Mouse (Mus musculus) neural tube, embryonic 12.5 days (tissue): ENCODE data around the gene Wrnip1. TPM values are rescaled to one million over a fixed set of nuclear protein-coding genes. Genes with fewer than 3 reads are reported as not detected.
"Not testable (repeated sequence)": the region's sequence is repeated elsewhere in the genome, so short reads cannot be mapped to it uniquely, and the experiment has no call there.

ENCODE experiments used
- ATAC-seq: fragments of 200-750 bp; cut with Nextera tagmentation; 2 replicates; pipeline ENCODE4 v1.8.0; 2017; ENCODE audit warnings: low read depth, mild to moderate bottlenecking, moderate TSS enrichment, moderate library complexity; ENCODE audit not compliant: low FRiP score
- H3K27ac ChIP-seq: fragments of 300-500 bp; sonication (generic); 2 replicates; pipeline ENCODE4 v1.5.1; 2016
- H3K27me3 ChIP-seq: fragments of 300-500 bp; sonication (generic); replicated peaks from 2 replicates; pipeline ENCODE4 v1.6.1; 2016; ENCODE audit warnings: mild to moderate bottlenecking
- H3K36me3 ChIP-seq: fragments of 300-500 bp; sonication (generic); 2 replicates; pipeline ENCODE4 v1.6.1; 2016; ENCODE audit warnings: mild to moderate bottlenecking
- H3K4me1 ChIP-seq: fragments of 300-500 bp; sonication (generic); 2 replicates; pipeline ENCODE4 v1.6.1; 2016
- H3K4me2 ChIP-seq: fragments of 300-500 bp; sonication (generic); replicated peaks from 2 replicates; pipeline ENCODE4 v1.6.1; 2016; ENCODE audit warnings: mild to moderate bottlenecking
- H3K4me3 ChIP-seq: fragments of 300-500 bp; sonication (generic); 2 replicates; pipeline ENCODE4 v1.5.1; 2016
- H3K9ac ChIP-seq: fragments of 300-500 bp; sonication (generic); 2 replicates; pipeline ENCODE4 v1.6.1; 2016; ENCODE audit warnings: mild to moderate bottlenecking
- H3K9me3 ChIP-seq: fragments of 300-500 bp; sonication (generic); 2 replicates; pipeline ENCODE4 v1.6.1; 2016; ENCODE audit warnings: mild to moderate bottlenecking
- WGBS: fragments of 180-500 bp; shearing (Covaris S2); methylation state at CpG from one replicate; pipeline ENCODE4 v1.1.7; 2016; 5-methylcytosine and 5-hydroxymethylcytosine counted together
- polyA plus RNA-seq: library from polyadenylated mRNA; unstranded; fragments of >200 nt; fragmentation: Nextera tagmentation; extraction: Ambion mirVana; gene quantifications from 2 replicates; pipeline ENCODE4 v1.2.1, GENCODE M21; 2016

Wrnip1 gene
- polyA plus RNA-seq, 1 experiment from 2014 or later: 40.8 TPM

DNA sequence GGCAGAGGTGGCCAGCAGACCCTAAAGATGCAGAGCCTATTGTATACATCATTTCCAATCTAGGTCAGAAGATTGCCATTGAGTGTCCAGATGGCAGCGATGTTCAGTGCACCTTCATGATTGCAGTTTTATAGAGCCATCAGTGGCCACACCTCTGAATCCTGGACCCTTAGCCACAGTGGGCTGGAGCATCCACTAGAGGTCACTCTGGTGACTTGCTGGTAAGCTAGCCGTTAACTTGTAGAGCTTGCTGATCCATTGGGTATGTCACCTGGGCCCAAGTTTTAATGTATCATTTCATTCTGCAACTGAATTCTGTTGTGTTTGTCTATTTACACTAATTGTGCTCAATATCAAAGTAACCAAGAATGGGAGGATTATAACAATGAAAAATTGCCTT lies 63.8 kb downstream of the Wrnip1 start:
- no peak overlapping the region for H3K27ac ChIP-seq
- no peak overlapping the region for H3K9ac ChIP-seq
- no peaks in the 10 kb centered on the region for H3K36me3 ChIP-seq
- ATAC-seq: no peak
- no peaks in the 10 kb centered on the region for H3K4me1 ChIP-seq
- H3K4me2 ChIP-seq: no peak overlapping the region
- no peaks in the 10 kb centered on the region for H3K9me3 ChIP-seq
- H3K27me3 ChIP-seq: no peaks in the 10 kb centered on the region
- no peak overlapping the region for H3K4me3 ChIP-seq
- WGBS: 70% methylated on average over 2 of the region's 2 CpGs

DNA sequence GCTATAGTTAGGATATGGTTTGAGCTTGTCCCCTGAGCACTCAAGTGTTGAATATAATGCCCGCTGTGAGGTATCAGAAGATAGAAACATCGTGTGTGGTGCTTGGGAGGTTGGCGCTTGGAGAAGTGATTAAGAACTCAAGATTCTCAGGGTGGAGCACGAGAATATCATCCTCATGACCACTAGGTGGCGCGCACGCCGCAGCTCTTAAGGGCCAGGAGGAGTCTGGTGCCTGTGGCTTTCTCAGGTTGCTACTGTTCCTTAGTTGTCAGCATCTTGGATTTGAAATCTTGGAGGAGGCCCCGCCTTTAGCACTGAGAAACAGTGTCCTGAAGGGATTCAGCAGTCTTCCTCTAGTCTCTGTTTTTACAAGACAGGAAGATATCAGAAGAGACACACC lies 64.6 kb downstream of the Wrnip1 start:
- Histone ChIP-seq H3K4me2 (no peak overlapping the region), H3K36me3 (no peaks in the 10 kb centered on the region), H3K27me3 (no peaks in the 10 kb centered on the region), H3K4me3 (no peak overlapping the region), H3K27ac (no peak overlapping the region), H3K9ac (no peak overlapping the region), H3K9me3 (no peaks in the 10 kb centered on the region), H3K4me1 (no peaks in the 10 kb centered on the region)
- WGBS: 8% methylated on average over 9 of the region's 9 CpGs
- peak; percentile 86 for ATAC-seq

- ATAC-seq: no peak
- no peaks in the 10 kb centered on the region for H3K27me3 ChIP-seq
- no peak overlapping the region for H3K9ac ChIP-seq
- WGBS: 65% methylated on average over 2 of the region's 2 CpGs
- H3K4me1 ChIP-seq: no peaks in the 10 kb centered on the region
- no peaks in the 10 kb centered on the region for H3K9me3 ChIP-seq
- no peak overlapping the region for H3K27ac ChIP-seq
- H3K4me3 ChIP-seq: no peak overlapping the region
- no peaks in the 10 kb centered on the region for H3K36me3 ChIP-seq
- H3K4me2 ChIP-seq: no peak overlapping the region
These were observed 65.2 kb downstream of the Wrnip1 start for GRCm38 (mm10) chr13:32867030-32867429.

- H3K4me3 ChIP-seq, H3K4me1 ChIP-seq, H3K27ac ChIP-seq, H3K4me2 ChIP-seq, H3K36me3 ChIP-seq, H3K9me3 ChIP-seq, H3K27me3 ChIP-seq, H3K9ac ChIP-seq, ATAC-seq: not testable (repeated sequence)
- WGBS: 84% methylated on average over 4 of the region's 4 CpGs
These were observed 66.4 kb downstream of the Wrnip1 start for GRCm38 (mm10) chr13:32868233-32868632.

GRCm38 (mm10) chr13:32868843-32869242 lies 67.0 kb downstream of the Wrnip1 start:
- Histone ChIP-seq H3K4me1 (no peaks in the 10 kb centered on the region), H3K27me3 (no peaks in the 10 kb centered on the region), H3K36me3 (no peaks in the 10 kb centered on the region), H3K27ac (no peak overlapping the region), H3K9ac (no peak overlapping the region), H3K9me3 (no peaks in the 10 kb centered on the region), H3K4me2 (no peak overlapping the region), H3K4me3 (no peak overlapping the region)
- no peak for ATAC-seq
- WGBS: 80% methylated on average over 5 of the region's 5 CpGs

Other genes with a start within 250 kb of the Wrnip1 start
- gene Mylk4, start 18.1 kb upstream of the Wrnip1 start, polyA plus RNA-seq: 0.79 and 1.1 TPM in 2 replicates
- not detected in 2 replicates for gene D930007J09Rik, start 811 bp downstream of the Wrnip1 start, polyA plus RNA-seq
- gene Serpinb1a, start 49.1 kb downstream of the Wrnip1 start, polyA plus RNA-seq: 1.8 and 2.3 TPM in 2 replicates
- not detected in 2 replicates for gene Serpinb1c, start 96.2 kb downstream of the Wrnip1 start, polyA plus RNA-seq
- gene Serpinb6b, start 163.2 kb downstream of the Wrnip1 start, polyA plus RNA-seq: 0.24 and 0.32 TPM in 2 replicates
- gene Serpinb9, start 201.2 kb downstream of the Wrnip1 start, polyA plus RNA-seq: 1.0 and 1.1 TPM in 2 replicates
- gene Serpinb9b, start 225.4 kb downstream of the Wrnip1 start, polyA plus RNA-seq: 0.09 and 0.28 TPM in 2 replicates